Mouse (Mus musculus) embryonic facial prominence, embryonic 11.5 days (tissue): ENCODE measurements around the gene Ednrb. TPM values are rescaled to one million over a fixed set of nuclear protein-coding genes. Genes with fewer than 3 reads are reported as not detected.

Source experiments
- ATAC-seq: fragments of 200-750 bp; cut with Nextera tagmentation; replicated peaks from 2 replicates; pipeline ENCODE4 v1.8.0; 2017; ENCODE audit warnings: low read depth; ENCODE audit not compliant: insufficient number of reproducible peaks, low FRiP score, low TSS enrichment
- DNase-seq: peaks from one replicate; pipeline ENCODE4 v3.0.0-alpha.2; 2015; ENCODE audit warnings: low spot score
- H3K27ac ChIP-seq: fragments of 300-500 bp; sonication (generic); replicated peaks from 2 replicates; pipeline ENCODE4 v1.5.1; 2014; ENCODE audit warnings: mild to moderate bottlenecking, low read depth, low read length, control low read depth
- H3K27me3 ChIP-seq: fragments of 300-500 bp; sonication (generic); 2 replicates; pipeline ENCODE4 v1.6.1; 2014; ENCODE audit warnings: mild to moderate bottlenecking, low read length, moderate library complexity, mixed read lengths; ENCODE audit not compliant: control insufficient read depth, insufficient read depth
- H3K36me3 ChIP-seq: fragments of 300-500 bp; sonication (generic); replicated peaks from 2 replicates; pipeline ENCODE4 v1.6.1; 2014; ENCODE audit warnings: low read depth, mild to moderate bottlenecking, low read length, moderate library complexity, mixed read lengths; ENCODE audit not compliant: control insufficient read depth, insufficient read depth
- H3K4me1 ChIP-seq: fragments of 300-500 bp; sonication (generic); 2 replicates; pipeline ENCODE4 v1.6.1; 2014; ENCODE audit warnings: low read length, mixed read lengths; ENCODE audit not compliant: control insufficient read depth, insufficient read depth
- H3K4me2 ChIP-seq: fragments of 300-500 bp; sonication (generic); 2 replicates; pipeline ENCODE4 v1.6.1; 2014; ENCODE audit warnings: low read depth, mild to moderate bottlenecking, control low read depth, low read length, moderate library complexity
- H3K4me3 ChIP-seq: fragments of 300-500 bp; sonication (generic); 2 replicates; pipeline ENCODE4 v1.5.1; 2014; ENCODE audit warnings: low read depth, low read length, control low read depth
- H3K9ac ChIP-seq: fragments of 300-500 bp; sonication (generic); replicated peaks from 2 replicates; pipeline ENCODE4 v1.6.1; 2014; ENCODE audit warnings: mild to moderate bottlenecking, control low read depth, low read length
- H3K9me3 ChIP-seq: fragments of 300-500 bp; sonication (generic); replicated peaks from 2 replicates; pipeline ENCODE4 v1.6.1; 2016; ENCODE audit warnings: mild to moderate bottlenecking, low read length, inconsistent platforms, mixed read lengths; ENCODE audit not compliant: control insufficient read depth
- WGBS: fragments of 180-500 bp; shearing (Covaris S2); extraction: QIAGEN DNeasy Blood & Tissue Kit; methylation state at CpG from one replicate; pipeline ENCODE4 v1.1.7; 2014; 5-methylcytosine and 5-hydroxymethylcytosine counted together
- polyA plus RNA-seq: library from polyadenylated mRNA; unstranded; fragments of >200 nt; fragmentation: Nextera tagmentation; extraction: Ambion mirVana; gene quantifications from 2 replicates; pipeline ENCODE4 v1.2.1, GENCODE M21; 2014

The Ednrb gene
- polyA plus RNA-seq, 1 experiment from 2014 or later: 38.5 TPM

GRCm38 (mm10) chr14:103834589-103834988 is 9.6 kb downstream of the Ednrb start:
- Histone ChIP-seq H3K9me3 (no peaks in the 10 kb centered on the region), H3K36me3 (no peaks in the 10 kb centered on the region), H3K4me3 (no peak overlapping the region), H3K4me1 (no peaks in the 10 kb centered on the region), H3K4me2 (no peak overlapping the region), H3K27ac (no peak overlapping the region), H3K27me3 (no peaks in the 10 kb centered on the region), H3K9ac (no peak overlapping the region)
- WGBS: 49% methylated on average over 7 of the region's 7 CpGs
- DNase-seq (no peak), ATAC-seq (no peak)

- Histone ChIP-seq H3K4me1 (no peaks in the 10 kb centered on the region), H3K27me3 (no peaks in the 10 kb centered on the region), H3K27ac (no peak overlapping the region), H3K4me2 (no peak overlapping the region), H3K36me3 (no peaks in the 10 kb centered on the region), H3K4me3 (no peak overlapping the region), H3K9me3 (no peaks in the 10 kb centered on the region), H3K9ac (no peak overlapping the region)
- WGBS: 70% methylated on average over 3 of the region's 3 CpGs
- no peak for ATAC-seq
- no peak for DNase-seq
These were observed 10.1 kb downstream of the Ednrb start for GRCm38 (mm10) chr14:103834147-103834546.

GRCm38 (mm10) chr14:103832472-103832871 is 11.7 kb downstream of the Ednrb start:
- ATAC-seq (no peak), DNase-seq (no peak)
- WGBS: 90% methylated on average over 4 of the region's 4 CpGs
- Histone ChIP-seq H3K36me3 (no peaks in the 10 kb centered on the region), H3K27me3 (no peaks in the 10 kb centered on the region), H3K4me3 (no peak overlapping the region), H3K4me1 (no peaks in the 10 kb centered on the region), H3K27ac (no peak overlapping the region), H3K9ac (no peak overlapping the region), H3K4me2 (no peak overlapping the region), H3K9me3 (no peaks in the 10 kb centered on the region)

- H3K9me3 ChIP-seq: no peaks in the 10 kb centered on the region
- no peak overlapping the region for H3K27ac ChIP-seq
- ATAC-seq (no peak), DNase-seq (no peak)
- H3K9ac ChIP-seq: no peak overlapping the region
- no peaks in the 10 kb centered on the region for H3K27me3 ChIP-seq
- no peaks in the 10 kb centered on the region for H3K4me1 ChIP-seq
- H3K4me3 ChIP-seq: no peak overlapping the region
- H3K4me2 ChIP-seq: no peak overlapping the region
- 83% methylated on average over 5 of the region's 5 CpGs for WGBS
- H3K36me3 ChIP-seq: no peaks in the 10 kb centered on the region
These were observed 13.2 kb downstream of the Ednrb start for GRCm38 (mm10) chr14:103831007-103831406.

GRCm38 (mm10) chr14:103826343-103826742 is 17.9 kb downstream of the Ednrb start:
- no peaks in the 10 kb centered on the region for H3K36me3 ChIP-seq
- H3K9me3 ChIP-seq: no peaks in the 10 kb centered on the region
- WGBS: 87% methylated on average over 9 of the region's 9 CpGs
- H3K4me1 ChIP-seq: no peaks in the 10 kb centered on the region
- no peak overlapping the region for H3K4me3 ChIP-seq
- no peak for ATAC-seq
- H3K27me3 ChIP-seq: no peaks in the 10 kb centered on the region
- H3K9ac ChIP-seq: no peak overlapping the region
- H3K27ac ChIP-seq: no peak overlapping the region
- H3K4me2 ChIP-seq: no peak overlapping the region
- no peak for DNase-seq

GRCm38 (mm10) chr14:103825934-103826333 is 18.3 kb downstream of the Ednrb start:
- no peak overlapping the region for H3K9ac ChIP-seq
- H3K27ac ChIP-seq: no peak overlapping the region
- no peaks in the 10 kb centered on the region for H3K4me1 ChIP-seq
- ATAC-seq: no peak
- no peaks in the 10 kb centered on the region for H3K9me3 ChIP-seq
- H3K4me2 ChIP-seq: no peak overlapping the region
- no peak for DNase-seq
- H3K36me3 ChIP-seq: no peaks in the 10 kb centered on the region
- no peak overlapping the region for H3K4me3 ChIP-seq
- WGBS: 94% methylated on average over 5 of the region's 5 CpGs
- no peaks in the 10 kb centered on the region for H3K27me3 ChIP-seq

GRCm38 (mm10) chr14:103823501-103823900 is 20.7 kb downstream of the Ednrb start:
- no peak overlapping the region for H3K4me3 ChIP-seq
- H3K4me1 ChIP-seq: no peaks in the 10 kb centered on the region
- DNase-seq (no peak), ATAC-seq (no peak)
- H3K36me3 ChIP-seq: no peaks in the 10 kb centered on the region
- H3K27ac ChIP-seq: no peak overlapping the region
- no peaks in the 10 kb centered on the region for H3K9me3 ChIP-seq
- H3K27me3 ChIP-seq: no peaks in the 10 kb centered on the region
- H3K4me2 ChIP-seq: no peak overlapping the region
- no peak overlapping the region for H3K9ac ChIP-seq
- WGBS: 49% methylated on average over 7 of the region's 7 CpGs

- Histone ChIP-seq H3K9ac (no peak overlapping the region), H3K4me2 (no peak overlapping the region), H3K27me3 (no peaks in the 10 kb centered on the region), H3K36me3 (no peaks in the 10 kb centered on the region), H3K4me1 (no peaks in the 10 kb centered on the region), H3K9me3 (no peaks in the 10 kb centered on the region), H3K27ac (no peak overlapping the region), H3K4me3 (no peak overlapping the region)
- DNase-seq: no peak
- no peak for ATAC-seq
- 61% methylated on average over 1 of the region's 1 CpGs for WGBS
These were observed 21.6 kb downstream of the Ednrb start for GRCm38 (mm10) chr14:103822590-103822989.
